Comparison of ENCODE assay signal across 29 mouse cellular contexts in the genomic region with DNA sequence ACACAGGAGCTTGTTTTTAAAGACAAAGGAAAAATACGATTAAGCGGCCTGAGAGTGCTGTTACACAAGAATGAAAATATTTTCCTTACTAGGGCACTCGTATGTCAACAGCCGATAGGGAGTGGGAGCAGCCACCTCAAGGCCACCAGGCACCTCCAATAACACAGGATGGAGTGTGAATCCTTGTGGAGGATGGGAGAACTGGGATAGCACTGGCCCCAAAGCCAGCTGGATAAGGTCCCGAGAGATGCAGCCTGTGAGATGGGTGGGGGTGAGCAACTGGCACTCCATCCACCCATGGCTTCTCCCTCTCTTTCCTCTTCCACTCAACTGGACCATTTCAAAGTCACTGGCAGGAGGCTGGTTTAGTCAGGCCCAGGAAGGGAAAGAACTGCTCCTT. TPM values are rescaled to one million over a fixed set of nuclear protein-coding genes. Genes with fewer than 3 reads are reported as not detected.
DNase-seq lines count a peak whose midpoint lies in the region; ATAC-seq lines count a peak whose summit lies in the region.
"Had no signal": no experiment of that assay in that cellular context is flagged by ENCODE, and none has a peak within 500 bp of the region (broad histone marks: within the 10 kb centered on the region; RNA-seq: fewer than 3 reads in every experiment).

No protein-coding gene starts in this region.

- no peak overlapping the region for H3K27ac ChIP-seq in heart, embryonic 12.5 days (ENCODE audit: poor library complexity, severe bottlenecking)
- no peak overlapping the region for H3K27ac ChIP-seq in liver, embryonic 11.5 days (ENCODE audit: low read depth, low read length)
- no peak overlapping the region for H3K27ac ChIP-seq in liver, embryonic 12.5 days
- H3K27ac ChIP-seq in lung, embryonic 16.5 days (ENCODE audit: low read length), result no peak overlapping the region
- H3K27ac ChIP-seq: embryonic facial prominence, embryonic 10.5 days; embryonic facial prominence, embryonic 13.5 days; forebrain, embryonic 12.5 days; forebrain, embryonic 15.5 days; heart, embryonic 15.5 days; hindbrain, embryonic 14.5 days had no signal

- H3K4me3 ChIP-seq in heart, embryonic 12.5 days, result no peak overlapping the region
- H3K4me3 ChIP-seq in liver, embryonic 11.5 days (ENCODE audit: low read depth, low read length), result no peak overlapping the region
- no peak overlapping the region for H3K4me3 ChIP-seq in liver, embryonic 12.5 days
- H3K4me3 ChIP-seq in lung, embryonic 16.5 days (ENCODE audit: low read length), result no peak overlapping the region
- H3K4me3 ChIP-seq: embryonic facial prominence, embryonic 10.5 days; embryonic facial prominence, embryonic 13.5 days; erythroblast, embryonic 14.5 days; forebrain, embryonic 12.5 days; forebrain, embryonic 15.5 days; heart, embryonic 15.5 days had no signal

- H3K9ac ChIP-seq in heart, embryonic 12.5 days, result no peak overlapping the region
- H3K9ac ChIP-seq in liver, embryonic 11.5 days (ENCODE audit: low read depth, low read length), result no peak overlapping the region
- H3K9ac ChIP-seq in liver, embryonic 12.5 days, result no peak overlapping the region
- H3K9ac ChIP-seq in lung, embryonic 16.5 days (ENCODE audit: low read length), result no peak overlapping the region
- H3K9ac ChIP-seq: embryonic facial prominence, embryonic 13.5 days; forebrain, embryonic 12.5 days; forebrain, embryonic 15.5 days; heart, embryonic 15.5 days; hindbrain, embryonic 14.5 days had no signal

- no peaks in the 10 kb centered on the region for H3K9me3 ChIP-seq in heart, embryonic 12.5 days (replicated peaks)
- no peaks in the 10 kb centered on the region for H3K9me3 ChIP-seq in liver, embryonic 11.5 days (ENCODE audit: control insufficient read depth, low read length)
- no peaks in the 10 kb centered on the region for H3K9me3 ChIP-seq in liver, embryonic 12.5 days (replicated peaks)
- H3K9me3 ChIP-seq in lung, embryonic 16.5 days (ENCODE audit: control insufficient read depth, low read length), result no peaks in the 10 kb centered on the region
- H3K9me3 ChIP-seq: embryonic facial prominence, embryonic 10.5 days; forebrain, embryonic 12.5 days; forebrain, embryonic 15.5 days; heart, embryonic 15.5 days had no signal

- no peaks in the 10 kb centered on the region; the same call in 1 of the 2 replicates for H3K4me1 ChIP-seq in heart, embryonic 12.5 days (replicated peaks)
- no peaks in the 10 kb centered on the region for H3K4me1 ChIP-seq in liver, embryonic 11.5 days (replicated peaks; ENCODE audit: control insufficient read depth, insufficient read depth, low read length)
- H3K4me1 ChIP-seq in liver, embryonic 12.5 days, result no peaks in the 10 kb centered on the region
- no peaks in the 10 kb centered on the region for H3K4me1 ChIP-seq in lung, embryonic 16.5 days (replicated peaks; ENCODE audit: control insufficient read depth, insufficient read depth, low read length)
- H3K4me1 ChIP-seq: embryonic facial prominence, embryonic 10.5 days; embryonic facial prominence, embryonic 13.5 days; forebrain, embryonic 12.5 days; forebrain, embryonic 15.5 days; heart, embryonic 15.5 days had no signal

- ATAC-seq in heart, embryonic 12.5 days (ENCODE audit: insufficient number of reproducible peaks, low FRiP score), result no peak
- no peak for ATAC-seq in liver, embryonic 11.5 days (replicated peaks; ENCODE audit: low FRiP score)
- no peak for ATAC-seq in liver, embryonic 12.5 days
- peak; percentile 20; the same call in 1 of the 2 replicates for ATAC-seq in lung, embryonic 16.5 days (ENCODE audit: low read depth)
- ATAC-seq: activated CD4-positive, CD25-positive, alpha-beta regulatory T cell, adult 4 months; forebrain, embryonic 15.5 days had no signal

- no peak overlapping the region for H3K4me2 ChIP-seq in heart, embryonic 12.5 days
- H3K4me2 ChIP-seq in liver, embryonic 11.5 days, result no peak overlapping the region
- H3K4me2 ChIP-seq in liver, embryonic 12.5 days, result no peak overlapping the region
- no peak overlapping the region for H3K4me2 ChIP-seq in lung, embryonic 16.5 days (ENCODE audit: low read depth, low read length)
- H3K4me2 ChIP-seq: embryonic facial prominence, embryonic 13.5 days; forebrain, embryonic 12.5 days; forebrain, embryonic 15.5 days; heart, embryonic 11.5 days; heart, embryonic 15.5 days; hindbrain, embryonic 14.5 days had no signal

- WGBS in heart, embryonic 12.5 days, result 65% methylated on average over 5 of the region's 5 CpGs
- WGBS in liver, embryonic 11.5 days, result 68% methylated on average over 5 of the region's 5 CpGs
- 70% methylated on average over 5 of the region's 5 CpGs for WGBS in liver, embryonic 12.5 days (ENCODE audit: insufficient replicate concordance)
- 63% methylated on average over 5 of the region's 5 CpGs for WGBS in lung, embryonic 16.5 days

- H3K36me3 ChIP-seq in heart, embryonic 12.5 days, result no peaks in the 10 kb centered on the region
- no peaks in the 10 kb centered on the region for H3K36me3 ChIP-seq in liver, embryonic 11.5 days (ENCODE audit: control insufficient read depth, insufficient read depth, low read length)
- H3K36me3 ChIP-seq in liver, embryonic 12.5 days, result no peaks in the 10 kb centered on the region
- no peaks in the 10 kb centered on the region for H3K36me3 ChIP-seq in lung, embryonic 16.5 days (ENCODE audit: control insufficient read depth, insufficient read depth, low read length)
- H3K36me3 ChIP-seq: embryonic facial prominence, embryonic 10.5 days; embryonic facial prominence, embryonic 13.5 days; forebrain, embryonic 12.5 days; forebrain, embryonic 15.5 days; heart, embryonic 15.5 days had no signal

- DNase-seq in heart, adult 11 months, result peak; percentile 92
- peak; percentile 23 for DNase-seq in liver, embryonic 11.5 days (ENCODE audit: low spot score)
- DNase-seq in lung, postnatal 14 days, result no peak
- DNase-seq in ovary, adult 18-20 months (ENCODE audit: low spot score), result peak; percentile 86
- DNase-seq in ovary, postnatal 14 days (ENCODE audit: low spot score), result no peak
- DNase-seq: adrenal gland, adult 8-10 months; adrenal gland, postnatal 25 days; cerebellum, adult 11-12 months; cerebellum, adult 8-10 months; cerebellum, postnatal 36 days; embryo, embryonic 11 days; gastrocnemius, postnatal 25 days; heart, postnatal 4 days had no signal

- peaks cover 21% of the 10 kb centered on the region for H3K27me3 ChIP-seq in heart, embryonic 12.5 days (replicated peaks)
- no peaks in the 10 kb centered on the region for H3K27me3 ChIP-seq in liver, embryonic 11.5 days (replicated peaks; ENCODE audit: control insufficient read depth, insufficient read depth, low read length)
- no peaks in the 10 kb centered on the region for H3K27me3 ChIP-seq in liver, embryonic 12.5 days (replicated peaks)
- no peaks in the 10 kb centered on the region for H3K27me3 ChIP-seq in lung, embryonic 16.5 days (ENCODE audit: control insufficient read depth, insufficient read depth, low read depth, low read length)
- H3K27me3 ChIP-seq: forebrain, embryonic 12.5 days; forebrain, embryonic 15.5 days; heart, embryonic 15.5 days had no signal

RNA-seq across cellular contexts. Expression of gene Prr23a1, which starts 23.3 kb away (rescaled TPM):
- not detected in 2 replicates for polyA plus RNA-seq in heart, embryonic 12.5 days (2016; fragmentation: Nextera tagmentation; extraction: Ambion mirVana)
- polyA plus RNA-seq in liver, embryonic 11.5 days (2014; fragmentation: Nextera tagmentation; extraction: Ambion mirVana), result not detected in 2 replicates
- not detected in 2 replicates for polyA plus RNA-seq in liver, embryonic 12.5 days (2016; fragmentation: Nextera tagmentation; extraction: Ambion mirVana)
- not detected in 2 replicates for polyA plus RNA-seq in lung, embryonic 16.5 days (2015; fragmentation: Nextera tagmentation; extraction: Ambion mirVana)
- polyA plus RNA-seq: activated CD4-positive, CD25-positive, alpha-beta regulatory T cell, adult 4 months; brain, embryonic 14.5 days; cortical plate, adult 2 months; embryonic facial prominence, embryonic 10.5 days; embryonic facial prominence, embryonic 13.5 days; erythroblast, embryonic 14.5 days; forebrain, embryonic 15.5 days; gonadal fat pad, adult 2 months; heart, embryonic 11.5 days; heart, embryonic 15.5 days; hindbrain, embryonic 11.5 days had no signal

RNA-seq across cellular contexts. Expression of gene Prr23a2, which starts 37.3 kb away (rescaled TPM):
- polyA plus RNA-seq in heart, embryonic 12.5 days (2016; fragmentation: Nextera tagmentation; extraction: Ambion mirVana), result not detected in 2 replicates
- not detected in 2 replicates for polyA plus RNA-seq in liver, embryonic 11.5 days (2014; fragmentation: Nextera tagmentation; extraction: Ambion mirVana)
- polyA plus RNA-seq in liver, embryonic 12.5 days (2016; fragmentation: Nextera tagmentation; extraction: Ambion mirVana), result not detected in 2 replicates
- polyA plus RNA-seq in lung, embryonic 16.5 days (2015; fragmentation: Nextera tagmentation; extraction: Ambion mirVana), result not detected in 2 replicates
- polyA plus RNA-seq: activated CD4-positive, CD25-positive, alpha-beta regulatory T cell, adult 4 months; brain, embryonic 14.5 days; cortical plate, adult 2 months; embryonic facial prominence, embryonic 10.5 days; embryonic facial prominence, embryonic 13.5 days; erythroblast, embryonic 14.5 days; forebrain, embryonic 12.5 days; forebrain, embryonic 15.5 days; gonadal fat pad, adult 2 months; heart, embryonic 11.5 days; heart, embryonic 15.5 days; hindbrain, embryonic 11.5 days; hindbrain, embryonic 14.5 days had no signal

RNA-seq across cellular contexts. Expression of gene Prr23a3, which starts 45.6 kb away (rescaled TPM):
- 0.15 TPM in 1 of 2 replicates, not detected in the other for polyA plus RNA-seq in heart, embryonic 12.5 days (2016; fragmentation: Nextera tagmentation; extraction: Ambion mirVana)
- not detected in 2 replicates for polyA plus RNA-seq in liver, embryonic 11.5 days (2014; fragmentation: Nextera tagmentation; extraction: Ambion mirVana)
- not detected in 2 replicates for polyA plus RNA-seq in liver, embryonic 12.5 days (2016; fragmentation: Nextera tagmentation; extraction: Ambion mirVana)
- polyA plus RNA-seq in lung, embryonic 16.5 days (2015; fragmentation: Nextera tagmentation; extraction: Ambion mirVana), result not detected in 2 replicates
- polyA plus RNA-seq: activated CD4-positive, CD25-positive, alpha-beta regulatory T cell, adult 4 months; brain, embryonic 14.5 days; cortical plate, adult 2 months; embryonic facial prominence, embryonic 13.5 days; erythroblast, embryonic 14.5 days; forebrain, embryonic 12.5 days; forebrain, embryonic 15.5 days; gonadal fat pad, adult 2 months; heart, embryonic 11.5 days; heart, embryonic 15.5 days; hindbrain, embryonic 11.5 days; hindbrain, embryonic 14.5 days had no signal

Comparison
In these comparisons a context has a peak if more than half of its experiments do, and no peak if none do; other contexts are left out.
1. DNase-seq: peak in heart, adult 11 months (single experiment), liver, embryonic 11.5 days (single experiment) and ovary, adult 18-20 months (single experiment); none in lung, postnatal 14 days (single experiment) and ovary, postnatal 14 days (single experiment).